Mouse (Mus musculus): ENCODE data around the gene Gm20388.
"Not testable (repeated sequence)": the region's sequence is repeated elsewhere in the genome, so short reads cannot be mapped to it uniquely, and the experiment has no call there.

Gene Gm20388

GRCm38 (mm10) chr8:123402730-123403326 is 3492.2 kb downstream of the Gm20388 start:
- DNase-seq (ENCODE audit: low spot score in 2 of 2): no peak

- no peak for DNase-seq (ENCODE audit: low spot score in 2 of 2)
Observed at GRCm38 (mm10) chr8:123404521-123404920, 3493.9 kb downstream of the Gm20388 start.

GRCm38 (mm10) chr8:123406786-123407185 is 3496.1 kb downstream of the Gm20388 start, which contains the start of gene Mc1r:
Mc1r (plus strand) TSS chr8:123407107.
- peak; percentile 56 to 61 for DNase-seq (ENCODE audit: low spot score in 2 of 2)

- no peak for DNase-seq (ENCODE audit: low spot score in 2 of 2)
Observed at GRCm38 (mm10) chr8:123407612-123408011, 3497.0 kb downstream of the Gm20388 start.

GRCm38 (mm10) chr8:123408586-123409544 is 3498.2 kb downstream of the Gm20388 start:
- no peak for DNase-seq (ENCODE audit: low spot score in 2 of 2)

GRCm38 (mm10) chr8:123410049-123410587 is 3499.5 kb downstream of the Gm20388 start:
- no peak for DNase-seq (ENCODE audit: low spot score in 2 of 2)

- no peak for DNase-seq (ENCODE audit: low spot score in 2 of 2)
Observed at GRCm38 (mm10) chr8:123410788-123411187, 3500.1 kb downstream of the Gm20388 start.

GRCm38 (mm10) chr8:123411246-123411645 is 3500.6 kb downstream of the Gm20388 start, which contains the start of gene Tubb3:
Tubb3 (plus strand) TSS chr8:123411424.
- DNase-seq (ENCODE audit: low spot score in 2 of 2): peak; percentile 88 to 90

- peak in 1 of 2 experiments; percentile 47 for DNase-seq (ENCODE audit: low spot score in 2 of 2)
Observed at GRCm38 (mm10) chr8:123411781-123412327, 3501.2 kb downstream of the Gm20388 start.

- DNase-seq (ENCODE audit: low spot score in 2 of 2): peak; percentile 83 to 89
Observed at GRCm38 (mm10) chr8:123412560-123413170, 3502.0 kb downstream of the Gm20388 start.

GRCm38 (mm10) chr8:123414255-123414654 is 3503.6 kb downstream of the Gm20388 start:
- DNase-seq (ENCODE audit: low spot score in 2 of 2): no peak

- not testable (repeated sequence) for DNase-seq (ENCODE audit: low spot score in 2 of 2)
Observed at GRCm38 (mm10) chr8:123414997-123415696, 3504.5 kb downstream of the Gm20388 start.

- DNase-seq (ENCODE audit: low spot score in 2 of 2): no peak
Observed at GRCm38 (mm10) chr8:123415967-123416943, 3505.6 kb downstream of the Gm20388 start.

- DNase-seq (ENCODE audit: low spot score in 2 of 2): no peak
Observed at GRCm38 (mm10) chr8:123416944-123417555, 3506.4 kb downstream of the Gm20388 start.

- no peak for DNase-seq (ENCODE audit: low spot score in 2 of 2)
Observed at GRCm38 (mm10) chr8:123419711-123420110, 3509.1 kb downstream of the Gm20388 start.

GRCm38 (mm10) chr8:123420525-123421281 is 3510.1 kb downstream of the Gm20388 start:
- no peak for DNase-seq (ENCODE audit: low spot score in 2 of 2)

- DNase-seq (ENCODE audit: low spot score in 2 of 2): no peak
Observed at GRCm38 (mm10) chr8:123421325-123421724, 3510.7 kb downstream of the Gm20388 start.

- DNase-seq (ENCODE audit: low spot score in 2 of 2): peak; percentile 76 to 80
Observed at GRCm38 (mm10) chr8:123422056-123422780, 3511.6 kb downstream of the Gm20388 start.

Measured in right cerebral cortex, postnatal 36 days (tissue).